Mouse (Mus musculus): ENCODE measurements at regions not wholly inside any gene's neighbourhood (a gene's known extent, or its start where the extent isn't known, plus 50 kb on each side); places are given as distances from the start of the nearest gene placed in this dataset.

- no peak for TF ChIP-seq CTCF (IDR thresholded peaks at IDR 0.05; ENCODE audit: control insufficient read depth, insufficient read depth, low read length)
- TF ChIP-seq POLR2A (IDR thresholded peaks at IDR 0.05; ENCODE audit: borderline replicate concordance, control insufficient read depth, low read depth, low read length), result no peak
These were observed 206.5 kb upstream of the Sash1 start for GRCm38 (mm10) chr10:9092237-9092885.

All from bone marrow, adult 2 months (tissue).